Mouse (Mus musculus) left cerebral cortex, adult 18-20 months (tissue): ENCODE results near the gene Lrfn2. TPM values are rescaled to one million over a fixed set of nuclear protein-coding genes. Genes with fewer than 3 reads are reported as not detected.

Experiments
- DNase-seq, 2 experiments: peaks; one replicate each; pipeline ENCODE4 v3.0.0; 2021 to 2022; ENCODE audit warnings: low spot score in 2 of 2, mixed read lengths in 1 of 2
- microRNA-seq, 2 experiments: library from miRNA; unstranded; fragments of <30 nt; microRNA quantifications; one replicate each; pipeline ENCODE4 v1.2.0; 2021
- total RNA-seq, 2 experiments: library from RNA; stranded (reverse); gene quantifications; 2 replicates each; pipeline ENCODE4 v1.2.3; 2021

Gene Lrfn2
- total RNA-seq, 2 experiments from 2014 or later: 30.5 to 37.3 TPM

DNA sequence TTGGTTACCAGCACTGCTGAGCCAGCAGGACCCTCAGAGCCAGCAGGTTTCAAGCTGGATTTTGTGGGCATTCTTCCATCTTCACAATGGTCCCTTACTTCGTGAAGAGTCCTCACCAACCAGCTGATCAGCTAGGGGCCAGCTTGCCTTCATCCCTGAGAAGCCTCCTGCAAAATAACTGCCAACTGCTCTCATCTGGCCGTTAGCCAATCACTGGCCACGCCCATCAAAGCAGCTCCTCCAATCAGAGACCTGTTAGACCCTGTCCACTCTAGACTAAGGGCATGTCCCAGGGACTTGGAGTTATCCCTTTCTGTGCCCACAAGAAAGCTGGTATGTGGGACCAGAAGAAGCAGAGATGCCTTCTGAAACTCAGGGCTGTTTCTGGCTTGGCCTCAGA, 181.2 kb downstream of the Lrfn2 start:
- no peak for DNase-seq

DNA sequence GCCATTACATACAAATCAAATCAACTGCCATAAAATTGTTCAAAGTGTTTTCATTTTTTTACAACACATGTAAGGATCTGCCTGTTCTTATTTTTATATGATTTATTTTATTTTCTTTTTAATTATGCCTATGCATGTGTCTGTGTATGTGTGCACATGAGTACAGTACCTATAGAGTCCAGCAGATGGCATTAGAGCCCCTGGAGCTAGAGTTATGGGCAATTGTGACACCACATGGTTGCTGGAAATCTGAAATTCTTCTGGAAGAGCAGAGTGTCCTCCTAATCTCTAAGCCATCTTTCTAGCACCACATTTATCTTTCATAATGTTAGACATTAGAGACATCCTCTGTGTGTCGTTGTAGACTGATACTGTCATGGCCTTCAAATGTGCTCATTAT, 192.0 kb downstream of the Lrfn2 start:
- no peak for DNase-seq

DNA sequence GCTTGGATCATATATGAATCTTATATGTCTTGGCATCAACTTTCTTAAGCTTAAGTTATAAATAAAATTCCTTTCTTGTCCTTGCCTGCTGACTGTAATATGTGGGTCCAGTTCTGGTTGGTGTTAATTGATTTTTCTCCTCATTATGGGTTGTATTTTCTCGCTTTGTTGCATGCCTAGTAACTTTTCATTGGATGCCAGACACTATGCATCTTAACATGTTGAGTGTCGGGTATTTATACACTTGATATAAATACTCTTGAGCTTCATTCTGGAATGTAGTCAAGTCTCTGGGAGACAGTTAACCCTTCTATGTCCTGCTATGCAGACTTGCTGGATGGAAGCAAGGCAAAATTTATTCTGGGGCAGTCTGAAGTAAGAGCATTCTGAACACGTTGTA, 192.5 kb downstream of the Lrfn2 start:
- DNase-seq: no peak

Small RNAs within 50 kb of the gene (microRNA-seq; reads per million reads assigned to microRNA genes)
- 0 to 0.25 reads per million in 2 experiments for gene Gm44304
